Mouse (Mus musculus): ENCODE measurements around the gene Fancm.

DNA sequence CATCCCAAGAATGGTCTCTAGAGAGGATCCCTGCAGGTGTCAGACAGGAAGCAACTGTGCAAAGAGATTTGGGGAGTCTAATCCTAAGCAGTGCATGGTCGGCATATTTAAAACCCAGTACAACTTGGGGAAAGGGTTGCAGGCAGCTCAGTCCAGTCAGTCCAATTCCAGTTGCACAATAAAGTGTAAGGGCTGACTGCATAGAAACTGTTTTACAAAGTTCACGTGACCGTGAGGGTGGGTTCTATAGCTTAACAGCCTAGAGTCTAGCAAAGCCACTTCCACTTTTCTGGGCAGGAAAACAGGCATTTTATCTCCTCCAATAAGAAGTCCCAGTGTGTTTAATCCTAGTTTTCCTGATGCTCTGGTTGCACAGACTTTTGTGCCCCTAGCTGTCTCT, 36.1 kb downstream of the Fancm start:
- TF ChIP-seq MAFK (IDR thresholded peaks at IDR 0.05; ENCODE audit: insufficient read depth, low read depth, low read length) (no peak), CHD2 (IDR thresholded peaks at IDR 0.05; ENCODE audit: low read depth, low read length) (no peak), ZNF384 (IDR thresholded peaks at IDR 0.05; ENCODE audit: low read depth, low read length) (no peak), ZC3H11A (IDR thresholded peaks at IDR 0.05; ENCODE audit: borderline replicate concordance, low read depth, low read length) (no peak)

Data from ES-E14 (cell line).